Comparison of ENCODE assay signal across 17 mouse cellular contexts in genomic region chr8:88289901-88290300, GRCm38 (mm10). TPM values are rescaled to one million over a fixed set of nuclear protein-coding genes. Genes with fewer than 3 reads are reported as not detected.
DNase-seq lines count a peak whose midpoint lies in the region; ATAC-seq lines count a peak whose summit lies in the region.
"Had no signal": no experiment of that assay in that cellular context is flagged by ENCODE, and none has a peak within 500 bp of the region (broad histone marks: within the 10 kb centered on the region; RNA-seq: fewer than 3 reads in every experiment).

No protein-coding gene starts in this region.

- H3K27me3 ChIP-seq in heart, embryonic 16.5 days (ENCODE audit: control insufficient read depth, insufficient read depth, low read length): no peaks in the 10 kb centered on the region
- peaks cover 7% of the 10 kb centered on the region for H3K27me3 ChIP-seq in heart, embryonic 11.5 days (ENCODE audit: control insufficient read depth, insufficient read depth, low read length)
- no peaks in the 10 kb centered on the region for H3K27me3 ChIP-seq in liver, embryonic 11.5 days (replicated peaks; ENCODE audit: control insufficient read depth, insufficient read depth, low read length)
- no peaks in the 10 kb centered on the region for H3K27me3 ChIP-seq in splenic B cell, adult 2 months (ENCODE audit: control insufficient read depth, insufficient read depth, low read length, poor library complexity, severe bottlenecking)
- H3K27me3 ChIP-seq: limb, embryonic 12.5 days; neural tube, embryonic 15.5 days had no signal

- H3K9ac ChIP-seq in heart, embryonic 16.5 days (ENCODE audit: low read length): no peak overlapping the region
- H3K9ac ChIP-seq in heart, embryonic 11.5 days (ENCODE audit: low read depth, low read length): no peak overlapping the region
- no peak overlapping the region; the same call in 1 of the 2 replicates for H3K9ac ChIP-seq in liver, embryonic 11.5 days (ENCODE audit: low read depth, low read length)
- H3K9ac ChIP-seq: limb, embryonic 12.5 days; neural tube, embryonic 15.5 days had no signal

- ATAC-seq in heart, embryonic 16.5 days (replicated peaks; ENCODE audit: extremely low read depth, insufficient read depth, low FRiP score): no peak
- no peak for ATAC-seq in heart, embryonic 11.5 days (replicated peaks; ENCODE audit: insufficient number of reproducible peaks, low FRiP score, low TSS enrichment)
- ATAC-seq in CD4-positive, CD25-positive, alpha-beta regulatory T cell, adult 4 months: peak; percentile 15
- ATAC-seq in liver, embryonic 11.5 days (replicated peaks; ENCODE audit: low FRiP score): no peak
- ATAC-seq: forebrain, embryonic 14.5 days; hindbrain, postnatal 0 days had no signal

- 81% methylated on average over 1 of the region's 1 CpGs for WGBS in heart, embryonic 16.5 days
- WGBS in heart, embryonic 11.5 days (ENCODE audit: insufficient replicate concordance): 60% methylated on average over 1 of the region's 1 CpGs
- 42% methylated on average over 1 of the region's 1 CpGs for WGBS in liver, embryonic 11.5 days

- no peaks in the 10 kb centered on the region for H3K36me3 ChIP-seq in heart, embryonic 16.5 days (ENCODE audit: control insufficient read depth, insufficient read depth)
- no peaks in the 10 kb centered on the region for H3K36me3 ChIP-seq in heart, embryonic 11.5 days (ENCODE audit: control insufficient read depth, insufficient read depth, low read length)
- no peaks in the 10 kb centered on the region for H3K36me3 ChIP-seq in liver, embryonic 11.5 days (ENCODE audit: control insufficient read depth, insufficient read depth, low read length)
- H3K36me3 ChIP-seq in splenic B cell, adult 2 months (ENCODE audit: control insufficient read depth, insufficient read depth, low read length, poor library complexity, severe bottlenecking): no peaks in the 10 kb centered on the region
- H3K36me3 ChIP-seq: limb, embryonic 12.5 days; neural tube, embryonic 15.5 days had no signal

- H3K9me3 ChIP-seq in heart, embryonic 16.5 days (replicated peaks; ENCODE audit: control insufficient read depth, low read length): no peaks in the 10 kb centered on the region
- H3K9me3 ChIP-seq in heart, embryonic 11.5 days (replicated peaks; ENCODE audit: control insufficient read depth, low read length): no peaks in the 10 kb centered on the region
- H3K9me3 ChIP-seq in liver, embryonic 11.5 days (ENCODE audit: control insufficient read depth, low read length): no peaks in the 10 kb centered on the region
- H3K9me3 ChIP-seq: limb, embryonic 12.5 days; neural tube, embryonic 15.5 days had no signal

- H3K4me1 ChIP-seq in heart, embryonic 16.5 days (ENCODE audit: control insufficient read depth, insufficient read depth, low read length): peaks cover 11% of the 10 kb centered on the region
- peaks cover 14% of the 10 kb centered on the region for H3K4me1 ChIP-seq in heart, embryonic 11.5 days (ENCODE audit: control insufficient read depth, insufficient read depth, low read length)
- H3K4me1 ChIP-seq in liver, embryonic 11.5 days (replicated peaks; ENCODE audit: control insufficient read depth, insufficient read depth, low read length): peaks cover 62% of the 10 kb centered on the region
- H3K4me1 ChIP-seq: neural tube, embryonic 15.5 days had no signal

- no peak for DNase-seq in liver, embryonic 11.5 days (ENCODE audit: low spot score)
- peak; percentile 57 for DNase-seq in splenic B cell, adult 2 months (ENCODE audit: low read depth, low spot score)
- no peak for DNase-seq in layer of hippocampus, adult 18-20 months (ENCODE audit: low spot score in 2 of 2)
- DNase-seq in layer of hippocampus, postnatal 25 days (ENCODE audit: extremely low spot score in 1 of 2, low spot score in 1 of 2): no peak
- DNase-seq in left cerebral cortex, postnatal 25 days (ENCODE audit: low spot score in 2 of 2): no peak
- DNase-seq: adrenal gland, adult 8-10 months; heart, postnatal 10 days; kidney, postnatal 10 days; lung, postnatal 36 days; right cerebral cortex, postnatal 14 days had no signal

- peak overlapping the region; percentile 3 for H3K27ac ChIP-seq in heart, embryonic 16.5 days (ENCODE audit: low read length)
- H3K27ac ChIP-seq in heart, embryonic 11.5 days (ENCODE audit: low read depth, low read length): no peak overlapping the region
- H3K27ac ChIP-seq in liver, embryonic 11.5 days (ENCODE audit: low read depth, low read length): no peak overlapping the region; the same call in 1 of the 2 replicates
- H3K27ac ChIP-seq: hindbrain, postnatal 0 days; neural tube, embryonic 15.5 days had no signal

- H3K4me3 ChIP-seq in heart, embryonic 16.5 days (ENCODE audit: low read length): no peak overlapping the region
- H3K4me3 ChIP-seq in heart, embryonic 11.5 days (ENCODE audit: low read depth, low read length): no peak overlapping the region
- no peak overlapping the region for H3K4me3 ChIP-seq in liver, embryonic 11.5 days (ENCODE audit: low read depth, low read length)
- H3K4me3 ChIP-seq: limb, embryonic 12.5 days; neural tube, embryonic 15.5 days had no signal

- H3K4me2 ChIP-seq in heart, embryonic 16.5 days (ENCODE audit: low read depth, low read length): no peak overlapping the region
- H3K4me2 ChIP-seq in heart, embryonic 11.5 days: no peak overlapping the region
- H3K4me2 ChIP-seq in liver, embryonic 11.5 days: 0 out of 2 replicates have a peak overlapping the region, but pooled peaks have one; percentile 7
- H3K4me2 ChIP-seq: limb, embryonic 12.5 days; neural tube, embryonic 15.5 days had no signal

- intact Hi-C loops in left cerebral cortex, postnatal 25 days (cut with DNase I): no loop called here

RNA-seq across cellular contexts. Expression of gene Adcy7, which starts 17.7 kb away (rescaled TPM):
- 5.0 and 5.9 TPM in 2 replicates for polyA plus RNA-seq in heart, embryonic 16.5 days (2015; fragmentation: Nextera tagmentation; extraction: Ambion mirVana)
- 2.4 and 2.9 TPM in 2 replicates for polyA plus RNA-seq in heart, embryonic 11.5 days (2014; fragmentation: Nextera tagmentation; extraction: Ambion mirVana)
- polyA plus RNA-seq in CD4-positive, CD25-positive, alpha-beta regulatory T cell, adult 4 months (2017; shearing (Covaris generic)): 100 to 1,000 TPM in 1 of 2 experiments, 10 to 100 TPM in 1; 79.4 to 143 TPM
- 46.6 and 49.7 TPM in 2 replicates for polyA plus RNA-seq in liver, embryonic 11.5 days (2014; fragmentation: Nextera tagmentation; extraction: Ambion mirVana)
- 1 to 10 TPM; 2.2 to 3.3 TPM for total RNA-seq in layer of hippocampus, adult 18-20 months (2021)
- 1 to 10 TPM; 2.7 to 3.2 TPM for total RNA-seq in layer of hippocampus, postnatal 25 days (2021)
- total RNA-seq in left cerebral cortex, postnatal 25 days (2021): 1 to 10 TPM; 3.5 to 5.2 TPM
